Mouse (Mus musculus) C2C12 (cell line): ENCODE data around the gene Edrf1.

Experiments used
- CEBPB ChIP-seq: IDR thresholded peaks from one replicate; pipeline ENCODE4 v1.6.1; 2011; ENCODE audit warnings: low read depth, mild to moderate bottlenecking, control low read depth, moderate library complexity
- CTCF ChIP-seq: IDR thresholded peaks from one replicate; pipeline ENCODE4 v1.5.1; 2011; ENCODE audit not compliant: control insufficient read depth, insufficient read depth, insufficient read length
- MAX ChIP-seq: IDR thresholded peaks from one replicate; pipeline ENCODE4 v1.6.1; 2011; ENCODE audit warnings: mild to moderate bottlenecking, control low read depth
- MYOD1 ChIP-seq: IDR thresholded peaks from one replicate; pipeline ENCODE4 v1.6.1; 2011; ENCODE audit warnings: low read depth; ENCODE audit not compliant: control insufficient read depth, insufficient read length
- MYOG ChIP-seq: IDR thresholded peaks from one replicate; pipeline ENCODE4 v1.6.1; 2011; ENCODE audit not compliant: control insufficient read depth, insufficient read length; ENCODE audit errors: extremely low read depth
- USF1 ChIP-seq: IDR thresholded peaks from one replicate; pipeline ENCODE4 v1.6.1; 2011; ENCODE audit warnings: low read depth, mild to moderate bottlenecking, control low read depth, moderate library complexity

DNA sequence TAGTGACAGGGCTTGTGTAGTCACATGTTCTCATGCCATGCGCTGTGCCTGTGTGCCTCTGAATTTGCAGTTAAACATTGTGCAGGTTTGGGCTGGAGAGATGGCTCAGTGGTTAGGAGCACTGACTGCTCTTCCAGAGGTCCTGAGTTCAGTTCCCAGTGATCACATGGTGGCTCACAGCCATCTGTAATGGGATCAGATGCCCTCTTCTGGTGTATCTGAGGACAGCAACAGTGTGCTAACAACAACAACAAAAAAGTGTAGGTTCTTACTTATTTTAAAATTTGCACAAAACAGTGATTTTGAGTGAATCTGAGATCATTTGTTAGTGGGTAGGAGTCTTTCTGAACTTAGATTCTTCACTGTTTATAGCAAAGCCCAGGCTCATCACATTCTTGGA is 81.2 kb downstream of the Edrf1 start:
- no peak for TF ChIP-seq MYOG
- no peak for TF ChIP-seq CTCF
- no peak for TF ChIP-seq MAX
- TF ChIP-seq CEBPB, result no peak
- TF ChIP-seq USF1, result peak; percentile 25
- TF ChIP-seq MYOD1, result no peak
